Mouse (Mus musculus): ENCODE measurements around the gene Plpp1. TPM values are rescaled to one million over a fixed set of nuclear protein-coding genes. Genes with fewer than 3 reads are reported as not detected.

Plpp1 gene
- total and polyA plus RNA-seq, 3 experiments: 0.12 to 0.15 TPM; not detected in 1

GRCm38 (mm10) chr13:112815996-112816395 is 15.4 kb downstream of the Plpp1 start:
- no peaks in the 10 kb centered on the region for H3K9me3 ChIP-seq (replicated peaks; ENCODE audit: insufficient read depth, low read length)
- peak; percentile 35 for DNase-seq (ENCODE audit: low read depth, low spot score)
- TF ChIP-seq NRF1 (IDR thresholded peaks at IDR 0.05; ENCODE audit: insufficient read depth, low read depth, low read length, poor library complexity, severe bottlenecking): no peak
- peak; percentile 67 for TF ChIP-seq GATA1 (IDR thresholded peaks at IDR 0.05; ENCODE audit: low read depth, low read length)
- peak; percentile 95 for TF ChIP-seq MEF2A (IDR thresholded peaks at IDR 0.05; ENCODE audit: extremely low read depth, insufficient replicate concordance, low read depth, low read length, poor library complexity, severe bottlenecking)
- TF ChIP-seq MYC (IDR thresholded peaks at IDR 0.05; ENCODE audit: low read depth, low read length): no peak
- TF ChIP-seq EP300 (IDR thresholded peaks at IDR 0.05; ENCODE audit: low read depth in 1 of 2, low read length in 2 of 2): peak; percentile 36 to 74; a peak in 3 of 4 replicates
- no peak for TF ChIP-seq CHD2 (IDR thresholded peaks at IDR 0.05; ENCODE audit: low read length)
- peak; percentile 50 for TF ChIP-seq ETS1 (IDR thresholded peaks at IDR 0.05; ENCODE audit: low read depth, low read length)
- TF ChIP-seq TCF12 (IDR thresholded peaks at IDR 0.05; ENCODE audit: low read depth, low read length): peak; percentile 82
- TF ChIP-seq MAFK (IDR thresholded peaks at IDR 0.05; ENCODE audit: borderline replicate concordance, low read depth, low read length): no peak
- no peak for TF ChIP-seq RCOR1 (IDR thresholded peaks at IDR 0.05; ENCODE audit: low read depth, low read length)
- TF ChIP-seq MYB (IDR thresholded peaks at IDR 0.05; ENCODE audit: low read depth, low read length): peak; percentile 14; the same call in 1 of the 2 replicates
- H3K36me3 ChIP-seq (ENCODE audit: control insufficient read depth in 1 of 2, insufficient read depth in 2 of 2, low read length in 2 of 2): peaks cover 0 to 8% of the 10 kb centered on the region in 2 experiments; a peak in 2 of 4 replicates
- H3K27me3 ChIP-seq (ENCODE audit: control insufficient read depth in 1 of 2, insufficient read depth in 2 of 2, low read length in 2 of 2): no peaks in the 10 kb centered on the region
- no peak overlapping the region for H3K27ac ChIP-seq (ENCODE audit: control insufficient read depth, low read depth, low read length)
- peaks cover 3 to 7% of the 10 kb centered on the region in 2 experiments; a peak in 3 of 4 replicates for H3K4me1 ChIP-seq (ENCODE audit: control insufficient read depth in 1 of 2, insufficient read depth in 2 of 2, low read length in 2 of 2)
- no peak overlapping the region for H3K4me3 ChIP-seq (ENCODE audit: control insufficient read depth in 1 of 2, insufficient read depth in 1 of 2, low read depth in 2 of 2, low read length in 2 of 2)
- no peak overlapping the region for H3K9ac ChIP-seq (ENCODE audit: control insufficient read depth, low read depth, low read length, poor library complexity, severe bottlenecking)
- H3K79me2 ChIP-seq (ENCODE audit: control insufficient read depth, insufficient read depth, low read length, poor library complexity): no peaks in the 10 kb centered on the region

GRCm38 (mm10) chr13:112818125-112818524 is 17.5 kb downstream of the Plpp1 start:
- Histone ChIP-seq H3K4me3 (ENCODE audit: control insufficient read depth in 1 of 2, insufficient read depth in 1 of 2, low read depth in 2 of 2, low read length in 2 of 2) (no peak overlapping the region), H3K79me2 (ENCODE audit: control insufficient read depth, insufficient read depth, low read length, poor library complexity) (no peaks in the 10 kb centered on the region), H3K9ac (ENCODE audit: control insufficient read depth, low read depth, low read length, poor library complexity, severe bottlenecking) (no peak overlapping the region), H3K27ac (ENCODE audit: control insufficient read depth, low read depth, low read length) (no peak overlapping the region), H3K4me1 (ENCODE audit: control insufficient read depth in 1 of 2, insufficient read depth in 2 of 2, low read length in 2 of 2) (peaks cover 3 to 7% of the 10 kb centered on the region in 2 experiments; a peak in 3 of 4 replicates), H3K9me3 (replicated peaks; ENCODE audit: insufficient read depth, low read length) (no peaks in the 10 kb centered on the region), H3K36me3 (ENCODE audit: control insufficient read depth in 1 of 2, insufficient read depth in 2 of 2, low read length in 2 of 2) (peaks cover 0 to 8% of the 10 kb centered on the region in 2 experiments; a peak in 2 of 4 replicates), H3K27me3 (ENCODE audit: control insufficient read depth in 1 of 2, insufficient read depth in 2 of 2, low read length in 2 of 2) (no peaks in the 10 kb centered on the region)
- no peak for DNase-seq (ENCODE audit: low read depth, low spot score)
- TF ChIP-seq JUND (IDR thresholded peaks at IDR 0.05; ENCODE audit: low read depth, low read length) (no peak), MAZ (IDR thresholded peaks at IDR 0.05; ENCODE audit: low read depth, low read length) (no peak), MYB (IDR thresholded peaks at IDR 0.05; ENCODE audit: low read depth, low read length) (no peak), SMC3 (IDR thresholded peaks at IDR 0.05; ENCODE audit: low read depth, low read length) (no peak), POLR2AphosphoS2 (IDR thresholded peaks at IDR 0.05; ENCODE audit: low read length) (no peak), MAFK (IDR thresholded peaks at IDR 0.05; ENCODE audit: borderline replicate concordance, low read depth, low read length) (no peak), TBP (IDR thresholded peaks at IDR 0.05; ENCODE audit: low read depth, low read length) (no peak), TAL1 (IDR thresholded peaks at IDR 0.05; ENCODE audit: low read length) (no peak)

Data from MEL (cell line).